Mouse (Mus musculus) ZHBTc4 (cell line): Measurements from ENCODE around the gene Fut11.

Source experiments
- DNase-seq: peaks from one replicate; pipeline ENCODE4 v3.0.0-alpha.2; 2011; ENCODE audit warnings: low read depth, low spot score

Fut11 gene

GRCm38 (mm10) chr14:20694884-20695760 is at the start of gene Fut11:
Gene Fut11, plus strand, starts transcription at chr14:20694968.
- DNase-seq, result peak; percentile 95

DNA sequence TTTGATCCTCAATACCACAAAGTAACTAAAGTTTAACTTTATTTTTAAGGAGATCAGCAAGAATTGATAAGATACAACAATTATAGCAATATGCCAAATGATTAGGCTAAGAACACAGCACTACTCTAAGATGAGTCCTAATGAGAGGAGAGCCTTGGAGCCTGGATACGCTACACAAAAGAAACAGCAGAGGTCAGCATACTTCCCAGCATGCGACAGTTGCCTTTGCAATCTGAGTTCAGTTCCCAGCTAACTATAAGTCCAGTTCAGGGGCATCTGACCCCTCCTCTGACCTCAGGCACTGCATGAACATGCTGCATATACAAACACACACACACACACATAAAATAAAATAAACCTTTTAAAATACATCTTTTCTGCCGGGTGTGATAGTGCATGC is 49.2 kb upstream of the Fut11 start:
- no peak for DNase-seq

- DNase-seq, result no peak
These were observed 48.4 kb upstream of the Fut11 start for GRCm38 (mm10) chr14:20646381-20646780.

GRCm38 (mm10) chr14:20651000-20651399 is 43.8 kb upstream of the Fut11 start:
- no peak for DNase-seq

- DNase-seq, result no peak
These were observed 43.0 kb upstream of the Fut11 start for GRCm38 (mm10) chr14:20651722-20652256.

- no peak for DNase-seq
These were observed 39.9 kb upstream of the Fut11 start for GRCm38 (mm10) chr14:20654690-20655421.

GRCm38 (mm10) chr14:20655731-20656130 is 39.0 kb upstream of the Fut11 start:
- no peak for DNase-seq

DNA sequence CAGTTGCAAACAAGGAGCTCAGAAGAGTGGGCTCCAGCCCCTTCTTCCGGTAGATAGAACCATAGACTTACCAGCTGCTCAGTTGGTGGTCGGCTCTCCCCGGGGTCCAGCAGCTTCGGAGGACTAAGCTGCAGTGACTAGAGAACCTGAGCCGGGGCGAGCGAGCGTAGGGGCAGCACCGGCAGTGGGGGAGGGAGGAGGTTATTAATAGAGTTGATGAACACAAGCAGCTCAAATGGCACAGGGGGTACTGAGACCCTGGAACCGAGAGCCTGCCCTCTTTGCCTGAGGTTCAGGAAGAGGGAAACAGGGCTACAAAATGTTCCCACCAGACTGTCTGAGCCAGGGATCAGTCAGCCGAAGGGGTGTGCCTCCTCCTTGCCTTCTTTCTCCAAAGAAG is 38.4 kb upstream of the Fut11 start, which contains the start of gene Myoz1:
Myoz1 (minus strand) TSS at position 180 of the 400 bp plus-strand sequence.
- DNase-seq, result no peak

- DNase-seq, result peak; percentile 75
These were observed 36.4 kb upstream of the Fut11 start for GRCm38 (mm10) chr14:20658326-20658725.

- DNase-seq, result no peak
These were observed 35.9 kb upstream of the Fut11 start for GRCm38 (mm10) chr14:20658902-20659301.

DNA sequence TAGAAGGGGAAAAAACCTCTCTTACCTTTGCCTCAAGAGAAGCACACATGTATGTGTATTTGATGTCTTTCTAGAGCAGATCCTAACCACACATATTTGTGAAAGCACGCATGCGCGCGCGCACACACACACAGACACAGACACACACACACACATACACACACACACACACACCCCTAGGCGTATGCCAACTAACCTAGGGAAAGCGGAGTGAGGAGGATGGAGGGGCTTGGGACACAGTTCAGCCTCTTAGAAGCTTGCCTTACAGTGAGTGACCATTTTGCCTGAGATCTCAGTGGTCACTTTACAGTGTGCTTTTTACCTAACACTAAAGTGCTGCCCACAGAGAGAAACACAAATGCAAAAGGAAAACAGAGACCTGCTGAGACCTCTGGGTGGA is 35.1 kb upstream of the Fut11 start:
- DNase-seq, result no peak

- peak; percentile 99 for DNase-seq
These were observed 33.7 kb upstream of the Fut11 start for GRCm38 (mm10) chr14:20660827-20661660.

DNA sequence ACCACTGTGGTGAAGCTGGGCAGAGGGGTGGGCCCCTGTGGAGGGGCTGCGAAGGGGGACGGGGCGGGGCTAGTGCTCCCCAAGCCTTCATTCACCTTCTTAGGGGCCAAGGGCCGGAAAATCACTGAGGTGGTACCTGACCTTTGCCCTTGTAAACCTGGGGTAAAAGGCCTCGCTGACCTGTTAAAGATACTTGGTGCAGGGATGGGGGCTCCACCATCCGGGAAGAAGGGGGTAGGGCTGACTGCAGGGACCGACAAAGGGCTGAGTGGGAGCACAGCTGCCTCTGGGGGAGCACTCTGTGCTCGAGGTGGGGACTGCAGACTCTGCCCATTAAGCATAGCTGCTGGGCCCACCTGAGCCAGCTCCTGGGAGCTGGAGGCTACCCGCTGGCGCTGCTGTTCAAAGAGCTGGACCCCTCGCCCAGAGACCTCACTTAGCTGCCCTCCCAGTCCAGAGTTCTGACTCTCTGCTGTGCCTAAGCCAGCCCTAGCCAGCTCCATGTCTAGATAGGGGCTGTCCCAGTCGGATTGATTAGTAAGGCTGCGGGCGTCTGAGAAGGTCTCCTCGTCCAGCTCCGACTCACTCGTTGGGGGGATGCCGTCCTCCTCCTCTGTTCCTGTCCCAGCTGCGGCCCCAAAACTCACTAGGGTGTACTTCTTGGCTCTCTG is 33.0 kb upstream of the Fut11 start:
- no peak for DNase-seq

GRCm38 (mm10) chr14:20662740-20663139 is 32.0 kb upstream of the Fut11 start:
- no peak for DNase-seq

GRCm38 (mm10) chr14:20663601-20664000 is 31.2 kb upstream of the Fut11 start:
- peak; percentile 79 for DNase-seq

DNA sequence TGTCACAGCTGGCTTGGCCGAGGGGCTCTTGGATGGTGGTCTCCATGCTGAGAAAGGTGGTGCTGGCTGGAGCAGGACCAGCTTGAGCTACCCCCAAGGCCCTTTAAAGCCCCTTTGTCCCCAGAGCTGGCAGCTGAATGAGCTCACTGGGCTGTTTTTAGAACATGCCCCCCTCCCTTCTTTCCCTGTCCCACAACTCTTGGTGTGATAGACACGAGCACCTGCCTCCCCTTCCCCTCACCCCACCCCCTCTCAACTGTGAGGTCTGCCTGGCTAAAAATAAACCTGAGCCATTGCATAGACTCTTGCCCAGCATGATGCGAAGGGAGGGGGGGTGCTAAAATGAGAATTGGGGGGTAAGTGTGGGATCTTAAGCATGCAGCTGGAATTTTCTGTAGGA is 30.3 kb upstream of the Fut11 start:
- no peak for DNase-seq

DNA sequence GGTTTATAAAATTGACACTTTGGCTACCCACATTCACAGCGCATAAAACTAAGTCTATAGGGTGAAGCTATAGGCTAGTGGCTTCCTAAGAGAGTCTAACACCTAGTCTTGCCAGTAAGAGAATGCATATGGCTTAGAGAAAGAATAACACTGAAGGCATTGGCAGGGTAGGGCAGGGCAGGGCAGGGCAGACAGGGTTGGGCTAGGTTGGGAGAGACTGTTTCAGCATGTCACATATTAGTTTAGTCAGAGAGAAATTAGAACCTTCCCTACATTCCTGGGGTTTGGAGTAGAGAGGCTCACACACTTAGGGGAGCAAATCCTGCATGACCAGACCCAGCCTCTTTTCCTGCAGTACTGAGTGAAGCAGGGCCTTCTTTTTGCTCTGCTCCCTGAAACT is 27.3 kb upstream of the Fut11 start:
- no peak for DNase-seq

- DNase-seq, result no peak
These were observed 26.5 kb upstream of the Fut11 start, which contains the start of gene Synpo2l for GRCm38 (mm10) chr14:20668154-20668810. Gene Synpo2l, minus strand, starts transcription at chr14:20668354.

DNA sequence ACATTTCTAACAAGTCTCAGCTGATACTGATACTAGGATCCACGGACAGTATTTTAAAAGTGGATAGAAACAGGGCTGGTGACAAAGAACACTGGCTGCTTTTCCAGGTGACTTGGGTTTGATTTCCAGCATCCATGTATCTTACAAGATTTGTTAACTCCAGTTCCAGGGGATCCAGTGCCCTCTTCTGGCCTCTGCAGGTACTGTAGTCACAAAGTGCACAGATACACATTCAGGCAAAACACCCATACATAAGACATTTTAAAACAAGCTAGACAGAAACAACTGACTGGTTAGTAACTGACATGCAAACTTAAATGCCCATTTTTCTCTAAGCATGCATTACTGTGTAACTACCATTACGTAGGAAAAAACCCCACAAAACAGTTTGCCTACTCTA is 21.8 kb upstream of the Fut11 start:
- DNase-seq, result peak; percentile 90

DNA sequence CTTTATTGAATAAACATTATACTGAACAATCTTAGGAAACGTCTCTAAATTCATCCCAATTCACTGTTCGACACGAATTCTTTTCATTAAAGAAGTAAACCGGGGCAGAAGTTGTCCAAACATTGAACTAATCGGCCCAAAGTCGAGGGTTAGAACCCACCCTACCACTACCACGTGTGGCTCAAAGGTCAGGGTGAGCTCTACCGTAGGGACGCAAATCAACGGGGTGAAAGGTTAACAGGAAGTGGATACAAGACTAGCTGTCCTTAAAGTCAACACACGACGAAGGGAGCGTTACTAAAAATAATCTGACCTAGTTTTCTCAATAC is 21.1 kb upstream of the Fut11 start:
- no peak for DNase-seq
